Mouse (Mus musculus) brain, embryonic 14.5 days (tissue): ENCODE measurements around the gene Lancl2.

Experiments used
- CTCF ChIP-seq: fragments of 200-500 bp; IDR thresholded peaks from 2 replicates; pipeline ENCODE4 v1.5.1; 2012; ENCODE audit warnings: inconsistent platforms, mild to moderate bottlenecking, moderate library complexity, borderline replicate concordance; ENCODE audit not compliant: insufficient read depth, insufficient read length; ENCODE audit errors: extremely low read depth
- POLR2A ChIP-seq: fragments of 200-500 bp; IDR thresholded peaks from 2 replicates; pipeline ENCODE4 v1.6.1; 2012; ENCODE audit warnings: mild to moderate bottlenecking, inconsistent platforms, borderline replicate concordance; ENCODE audit not compliant: poor library complexity, insufficient read depth, insufficient read length, severe bottlenecking; ENCODE audit errors: extremely low read depth

- TF ChIP-seq CTCF (no peak), POLR2A (no peak)
Observed at GRCm38 (mm10) chr6:57742749-57743148, 40.4 kb downstream of the Lancl2 start.
